Mouse (Mus musculus) bone marrow, adult 2 months (tissue): Measurements from ENCODE around the gene Git2. TPM values are rescaled to one million over a fixed set of nuclear protein-coding genes. Genes with fewer than 3 reads are reported as not detected.

Experiments used
- H3K27ac ChIP-seq: fragments of 200-500 bp; 2 replicates; pipeline ENCODE4 v1.5.1; 2012; ENCODE audit warnings: low read depth, mild to moderate bottlenecking, control low read depth, inconsistent platforms, low read length; ENCODE audit not compliant: control insufficient read depth, poor library complexity, insufficient read depth
- H3K4me1 ChIP-seq: fragments of 200-500 bp; 2 replicates; pipeline ENCODE4 v1.6.1; 2011; ENCODE audit warnings: low read length; ENCODE audit not compliant: control insufficient read depth, insufficient read depth
- H3K4me3 ChIP-seq: fragments of 200-500 bp; replicated peaks from 2 replicates; pipeline ENCODE3; 2011; ENCODE audit warnings: mild to moderate bottlenecking, low read depth, low read length, control low read depth; ENCODE audit not compliant: control insufficient read depth
- CTCF ChIP-seq: fragments of 200-500 bp; IDR thresholded peaks from 2 replicates; pipeline ENCODE4 v1.5.1; 2011; ENCODE audit warnings: low read length, control low read depth; ENCODE audit not compliant: control insufficient read depth, insufficient read depth
- POLR2A ChIP-seq: fragments of 200-500 bp; IDR thresholded peaks from 2 replicates; pipeline ENCODE4 v1.6.1; 2011; ENCODE audit warnings: low read depth, mild to moderate bottlenecking, control low read depth, low read length, borderline replicate concordance; ENCODE audit not compliant: control insufficient read depth
- WGBS: fragments of 180-500 bp; shearing (Covaris S2); methylation state at CpG from one replicate; pipeline ENCODE4 v1.1.7; 2018; 5-methylcytosine and 5-hydroxymethylcytosine counted together
- polyA plus RNA-seq: library from polyadenylated mRNA; stranded (reverse); fragments of >200 nt; gene quantifications from 2 replicates; pipeline ENCODE4 v1.2.4, GENCODE M21; 2011; ENCODE audit warnings: low replicate concordance; ENCODE audit not compliant: missing spikeins, insufficient read depth, insufficient read length

Git2 gene
- polyA plus RNA-seq, 1 experiment = 52.4 TPM

DNA sequence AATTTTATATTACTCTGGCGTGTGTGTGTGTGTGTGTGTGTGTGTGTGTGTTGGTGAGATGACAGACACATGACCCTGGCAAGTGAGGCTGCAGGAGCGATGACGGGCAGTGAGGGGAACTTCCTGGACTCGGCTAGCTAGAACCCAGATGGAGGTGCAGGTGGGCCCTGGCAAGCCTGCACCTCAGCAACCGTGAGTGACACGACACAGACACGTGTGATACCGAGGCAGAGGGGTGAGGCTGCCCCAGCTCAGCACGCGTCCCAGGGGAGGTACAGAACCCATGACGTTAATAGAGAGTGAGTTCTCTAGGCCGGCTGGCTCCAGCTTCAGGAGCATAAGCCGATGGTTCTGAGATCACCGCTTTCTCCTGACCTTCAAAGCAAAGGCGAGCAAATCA is 43.3 kb downstream of the Git2 start:
- TF ChIP-seq CTCF (no peak), POLR2A (no peak)
- WGBS = 87% methylated on average over 15 of the region's 15 CpGs
- H3K4me3 ChIP-seq = no peak overlapping the region
- no peak overlapping the region for H3K27ac ChIP-seq
- H3K4me1 ChIP-seq = no peaks in the 10 kb centered on the region

GRCm38 (mm10) chr5:114731498-114731897 is 43.8 kb downstream of the Git2 start:
- TF ChIP-seq POLR2A (no peak), CTCF (no peak)
- no peaks in the 10 kb centered on the region for H3K4me1 ChIP-seq
- no peak overlapping the region; the same call in 1 of the 2 replicates for H3K27ac ChIP-seq
- H3K4me3 ChIP-seq = no peak overlapping the region
- WGBS = 83% methylated on average over 6 of the region's 6 CpGs

DNA sequence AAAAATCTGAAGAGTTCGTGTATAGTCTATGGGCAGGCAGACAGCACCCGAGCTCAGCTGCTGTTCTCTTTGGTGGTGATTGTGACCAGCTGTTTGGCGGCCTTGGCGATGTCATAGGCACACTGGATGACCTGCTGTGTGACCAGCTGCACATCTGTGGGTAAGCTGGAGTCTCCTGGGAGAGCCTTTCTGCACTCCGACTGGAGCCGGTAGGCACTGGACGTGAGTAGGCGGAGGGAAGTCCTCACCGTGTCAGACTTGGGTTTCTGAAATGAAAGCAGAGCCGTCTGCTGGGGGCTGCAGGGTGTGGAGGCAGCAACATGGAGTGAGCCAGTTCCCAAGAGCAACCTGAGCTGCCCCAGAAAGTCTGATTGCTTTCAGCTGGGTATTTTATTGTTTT is 45.2 kb downstream of the Git2 start:
- 90% methylated on average over 10 of the region's 10 CpGs for WGBS
- no peak overlapping the region for H3K4me3 ChIP-seq
- H3K27ac ChIP-seq = no peak overlapping the region
- H3K4me1 ChIP-seq = no peaks in the 10 kb centered on the region
- TF ChIP-seq POLR2A (no peak), CTCF (no peak)

DNA sequence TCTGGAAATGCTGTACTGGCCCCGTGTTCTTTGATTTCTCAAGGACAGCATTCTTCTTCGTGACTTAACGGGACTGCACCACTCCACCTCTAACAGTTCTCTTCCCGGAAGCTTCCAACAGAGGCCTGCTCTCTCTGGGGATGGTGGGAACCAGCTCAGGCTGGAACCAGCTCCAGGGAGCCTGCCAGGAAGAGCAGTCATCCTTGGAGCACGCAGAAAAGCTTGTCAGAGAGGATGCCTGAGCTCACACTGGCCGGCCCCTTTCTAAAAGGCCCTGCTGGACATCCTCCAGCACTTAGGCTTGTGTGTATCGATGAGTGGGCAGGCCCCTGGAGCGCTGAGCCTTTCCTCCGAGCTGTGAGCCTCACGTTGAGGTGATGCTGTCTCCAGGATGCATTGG is 47.2 kb downstream of the Git2 start:
- 87% methylated on average over 10 of the region's 10 CpGs for WGBS
- no peaks in the 10 kb centered on the region for H3K4me1 ChIP-seq
- no peak overlapping the region for H3K4me3 ChIP-seq
- TF ChIP-seq CTCF (no peak), POLR2A (no peak)
- H3K27ac ChIP-seq = no peak overlapping the region

- WGBS = 90% methylated on average over 13 of the region's 13 CpGs
These were observed 52.5 kb downstream of the Git2 start for GRCm38 (mm10) chr5:114722846-114723245.

GRCm38 (mm10) chr5:114721969-114722368 is 53.3 kb downstream of the Git2 start:
- 79% methylated on average over 10 of the region's 10 CpGs for WGBS
- H3K4me1 ChIP-seq = no peaks in the 10 kb centered on the region
- no peak for TF ChIP-seq CTCF
- no peak for TF ChIP-seq POLR2A
- H3K4me3 ChIP-seq = no peak overlapping the region
- H3K27ac ChIP-seq = no peak overlapping the region

More at GRCm38 (mm10) chr5:114722846-114723245, 52.5 kb downstream of the Git2 start:
- no peak overlapping the region for H3K4me3 ChIP-seq
- no peak overlapping the region for H3K27ac ChIP-seq
- H3K4me1 ChIP-seq = no peaks in the 10 kb centered on the region
- no peak for TF ChIP-seq CTCF

GRCm38 (mm10) chr5:114720784-114721183 is 54.5 kb downstream of the Git2 start:
- Histone ChIP-seq H3K4me3 (no peak overlapping the region), H3K27ac (no peak overlapping the region), H3K4me1 (no peaks in the 10 kb centered on the region)
- 94% methylated on average over 11 of the region's 11 CpGs for WGBS
- no peak for TF ChIP-seq CTCF
- no peak for TF ChIP-seq POLR2A

GRCm38 (mm10) chr5:114719928-114720270 is 55.4 kb downstream of the Git2 start:
- no peak overlapping the region for H3K27ac ChIP-seq
- TF ChIP-seq POLR2A (no peak), CTCF (no peak)
- no peaks in the 10 kb centered on the region for H3K4me1 ChIP-seq
- WGBS = 88% methylated on average over 6 of the region's 6 CpGs
- H3K4me3 ChIP-seq = no peak overlapping the region
